Mouse (Mus musculus) midbrain, postnatal 0 days (tissue): ENCODE data around the gene Sds. TPM values are rescaled to one million over a fixed set of nuclear protein-coding genes. Genes with fewer than 3 reads are reported as not detected.
"Not testable (repeated sequence)": the region's sequence is repeated elsewhere in the genome, so short reads cannot be mapped to it uniquely, and the experiment has no call there.

Experiments
- ATAC-seq: fragments of 200-750 bp; cut with Nextera tagmentation; 2 replicates; pipeline ENCODE4 v1.8.0; 2017; ENCODE audit warnings: moderate number of reproducible peaks, mild to moderate bottlenecking, moderate TSS enrichment, moderate library complexity; ENCODE audit not compliant: low FRiP score
- DNase-seq: peaks from one replicate; pipeline ENCODE4 v3.0.0-alpha.2; 2015; ENCODE audit warnings: low spot score
- H3K27ac ChIP-seq: fragments of 300-500 bp; sonication (generic); 2 replicates; pipeline ENCODE4 v1.5.1; 2014; ENCODE audit warnings: low read depth, mild to moderate bottlenecking, low read length, mixed read lengths
- H3K27me3 ChIP-seq: fragments of 300-500 bp; sonication (generic); 2 replicates; pipeline ENCODE4 v1.6.1; 2014; ENCODE audit warnings: low read length, control low read depth, mixed read lengths; ENCODE audit not compliant: insufficient read depth
- H3K36me3 ChIP-seq: fragments of 300-500 bp; sonication (generic); 2 replicates; pipeline ENCODE4 v1.6.1; 2014; ENCODE audit warnings: low read length, control low read depth, mixed read lengths; ENCODE audit not compliant: insufficient read depth
- H3K4me1 ChIP-seq: fragments of 300-500 bp; sonication (generic); 2 replicates; pipeline ENCODE4 v1.6.1; 2014; ENCODE audit warnings: mild to moderate bottlenecking, control low read depth, antibody characterized with exemption, low read length, mixed read lengths; ENCODE audit not compliant: insufficient read depth
- H3K4me2 ChIP-seq: fragments of 300-500 bp; sonication (generic); 2 replicates; pipeline ENCODE4 v1.6.1; 2014; ENCODE audit warnings: low read depth, mild to moderate bottlenecking, low read length, mixed read lengths; ENCODE audit not compliant: poor library complexity, severe bottlenecking
- H3K4me3 ChIP-seq: fragments of 300-500 bp; sonication (generic); 2 replicates; pipeline ENCODE4 v1.5.1; 2014; ENCODE audit warnings: low read depth, mild to moderate bottlenecking, low read length, moderate library complexity
- H3K9ac ChIP-seq: fragments of 300-500 bp; sonication (generic); replicated peaks from 2 replicates; pipeline ENCODE4 v1.6.1; 2014; ENCODE audit warnings: mild to moderate bottlenecking, low read length, moderate library complexity, mixed read lengths; ENCODE audit not compliant: poor library complexity, severe bottlenecking
- H3K9me3 ChIP-seq: fragments of 300-500 bp; sonication (generic); 2 replicates; pipeline ENCODE4 v1.6.1; 2016; ENCODE audit warnings: low read length, control low read depth
- CTCF ChIP-seq: IDR thresholded peaks from 2 replicates; pipeline ENCODE4 v1.5.1; 2016; ENCODE audit warnings: antibody characterized with exemption, mild to moderate bottlenecking
- WGBS: fragments of 180-500 bp; shearing (Covaris S2); extraction: QIAGEN DNeasy Blood & Tissue Kit; methylation state at CpG from one replicate; pipeline ENCODE4 v1.1.7; 2014; 5-methylcytosine and 5-hydroxymethylcytosine counted together
- polyA plus RNA-seq: library from polyadenylated mRNA; unstranded; fragments of >200 nt; fragmentation: Nextera tagmentation; extraction: Ambion mirVana; gene quantifications from 2 replicates; pipeline ENCODE4 v1.2.1, GENCODE M21; 2015
- total RNA-seq: library from RNA; depleted of rRNA; stranded (reverse); fragments of >200 nt; gene quantifications from 2 replicates; pipeline ENCODE4 v1.2.3, GENCODE M21; 2014

Gene Sds
- total and polyA plus RNA-seq, 2 experiments from 2014 or later, result 0.17 TPM; not detected in 1

- Histone ChIP-seq H3K27ac (no peak overlapping the region), H3K4me1 (no peaks in the 10 kb centered on the region), H3K36me3 (peaks cover 31% of the 10 kb centered on the region), H3K9me3 (no peaks in the 10 kb centered on the region), H3K27me3 (no peaks in the 10 kb centered on the region), H3K9ac (no peak overlapping the region), H3K4me3 (no peak overlapping the region), H3K4me2 (no peak overlapping the region)
- ATAC-seq (0 out of 2 replicates have a peak, but pooled peaks have one; percentile 18), DNase-seq (peak; percentile 40)
- no peak for TF ChIP-seq CTCF
- WGBS, result 90% methylated on average over 9 of the region's 9 CpGs
These were observed 17.6 kb downstream of the Sds start for GRCm38 (mm10) chr5:120493873-120494395.

GRCm38 (mm10) chr5:120495064-120495702 is 18.9 kb downstream of the Sds start:
- H3K27me3 ChIP-seq, result no peaks in the 10 kb centered on the region
- no peaks in the 10 kb centered on the region for H3K4me1 ChIP-seq
- DNase-seq (no peak), ATAC-seq (no peak)
- 80% methylated on average over 10 of the region's 10 CpGs for WGBS
- peaks cover 28% of the 10 kb centered on the region for H3K36me3 ChIP-seq
- no peak overlapping the region for H3K27ac ChIP-seq
- H3K9ac ChIP-seq, result no peak overlapping the region
- H3K4me2 ChIP-seq, result no peak overlapping the region
- no peaks in the 10 kb centered on the region for H3K9me3 ChIP-seq
- H3K4me3 ChIP-seq, result no peak overlapping the region
- no peak for TF ChIP-seq CTCF

GRCm38 (mm10) chr5:120495703-120496226 is 19.4 kb downstream of the Sds start:
- H3K4me2 ChIP-seq, result no peak overlapping the region
- no peak for DNase-seq
- H3K4me3 ChIP-seq, result no peak overlapping the region
- no peak for ATAC-seq
- no peaks in the 10 kb centered on the region for H3K9me3 ChIP-seq
- H3K27ac ChIP-seq, result no peak overlapping the region
- peaks cover 28% of the 10 kb centered on the region for H3K36me3 ChIP-seq
- no peaks in the 10 kb centered on the region for H3K4me1 ChIP-seq
- WGBS, result 86% methylated on average over 13 of the region's 13 CpGs
- H3K27me3 ChIP-seq, result no peaks in the 10 kb centered on the region
- no peak for TF ChIP-seq CTCF
- H3K9ac ChIP-seq, result no peak overlapping the region

GRCm38 (mm10) chr5:120497071-120497470 is 20.7 kb downstream of the Sds start:
- ATAC-seq (no peak), DNase-seq (no peak)
- H3K4me2 ChIP-seq, result no peak overlapping the region
- H3K4me3 ChIP-seq, result no peak overlapping the region
- no peak for TF ChIP-seq CTCF
- no peaks in the 10 kb centered on the region for H3K9me3 ChIP-seq
- H3K27ac ChIP-seq, result no peak overlapping the region
- 96% methylated on average over 3 of the region's 3 CpGs for WGBS
- H3K4me1 ChIP-seq, result peaks cover 3% of the 10 kb centered on the region; the same call in 1 of the 2 replicates
- no peaks in the 10 kb centered on the region for H3K27me3 ChIP-seq
- no peak overlapping the region for H3K9ac ChIP-seq
- peaks cover 28% of the 10 kb centered on the region for H3K36me3 ChIP-seq

- H3K9ac ChIP-seq, result no peak overlapping the region
- no peak for ATAC-seq
These were observed 22.9 kb downstream of the Sds start for GRCm38 (mm10) chr5:120499202-120499601.

GRCm38 (mm10) chr5:120500609-120501008 is 24.3 kb downstream of the Sds start:
- not testable (repeated sequence) for H3K27ac ChIP-seq, H3K9me3 ChIP-seq, ATAC-seq, H3K4me1 ChIP-seq, H3K4me2 ChIP-seq, DNase-seq, H3K9ac ChIP-seq, H3K27me3 ChIP-seq, H3K4me3 ChIP-seq
- 86% methylated on average over 9 of the region's 9 CpGs for WGBS
- H3K36me3 ChIP-seq, result peaks cover 11% of the 10 kb centered on the region; the same call in 1 of the 2 replicates
- TF ChIP-seq CTCF, result peak; percentile 16; the same call in 1 of the 2 replicates

More at GRCm38 (mm10) chr5:120499202-120499601, 22.9 kb downstream of the Sds start:
- 89% methylated on average over 4 of the region's 4 CpGs for WGBS
- Histone ChIP-seq H3K4me1 (peaks cover 10% of the 10 kb centered on the region; the same call in 1 of the 2 replicates), H3K36me3 (peaks cover 13% of the 10 kb centered on the region; the same call in 1 of the 2 replicates), H3K27me3 (no peaks in the 10 kb centered on the region), H3K4me2 (no peak overlapping the region), H3K9me3 (no peaks in the 10 kb centered on the region), H3K27ac (no peak overlapping the region), H3K4me3 (no peak overlapping the region)
- DNase-seq, result no peak
- no peak for TF ChIP-seq CTCF
